Mouse (Mus musculus): ENCODE data around the gene Gfi1b. TPM values are rescaled to one million over a fixed set of nuclear protein-coding genes. Genes with fewer than 3 reads are reported as not detected.

Gene Gfi1b
- polyA plus RNA-seq, 1 experiment from 2014 or later, result 0.40 TPM

DNA sequence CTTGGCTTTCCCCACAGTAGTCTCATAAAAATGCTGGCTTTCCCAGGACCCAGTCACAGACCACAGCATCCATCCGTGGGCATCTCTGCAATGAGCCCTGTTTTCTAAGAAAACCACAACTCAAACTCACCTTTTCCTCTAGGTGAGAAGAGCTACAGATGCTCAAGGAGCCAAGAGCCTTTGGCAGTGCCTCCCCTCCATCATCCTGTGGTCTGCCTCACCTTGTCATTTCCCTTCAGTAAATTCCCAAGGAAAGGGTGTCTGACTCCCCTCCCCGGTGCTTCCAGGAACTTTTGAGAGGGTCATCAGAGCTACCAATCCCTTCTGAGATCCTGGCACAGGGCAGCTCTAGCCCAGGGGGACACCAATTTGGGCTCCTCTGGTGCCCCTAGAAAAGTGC is 671 bp downstream of the Gfi1b start:
- no peaks in the 10 kb centered on the region for H3K4me1 ChIP-seq (replicated peaks; ENCODE audit: control insufficient read depth, insufficient read depth)
- no peak for ATAC-seq (ENCODE audit: low FRiP score, low TSS enrichment)
- no peak overlapping the region for H3K4me3 ChIP-seq (ENCODE audit: low read depth, low read length)
- no peak overlapping the region for H3K27ac ChIP-seq (replicated peaks)
- 24% methylated on average over 2 of the region's 2 CpGs for WGBS
- H3K9ac ChIP-seq (ENCODE audit: low read length), result no peak overlapping the region
- H3K27me3 ChIP-seq (ENCODE audit: control insufficient read depth, insufficient read depth, low read length), result no peaks in the 10 kb centered on the region
- no peak for TF ChIP-seq EP300 (optimal IDR thresholded peaks at IDR 0.05)
- TF ChIP-seq CTCF (IDR thresholded peaks at IDR 0.05; ENCODE audit: low read depth), result no peak
- no peaks in the 10 kb centered on the region for H3K9me3 ChIP-seq (ENCODE audit: control insufficient read depth, low read length)
- DNase-seq (ENCODE audit: low spot score), result no peak
- no peaks in the 10 kb centered on the region for H3K36me3 ChIP-seq (ENCODE audit: control insufficient read depth, insufficient read depth, low read length)
- H3K4me2 ChIP-seq (replicated peaks; ENCODE audit: low read depth), result no peak overlapping the region

DNA sequence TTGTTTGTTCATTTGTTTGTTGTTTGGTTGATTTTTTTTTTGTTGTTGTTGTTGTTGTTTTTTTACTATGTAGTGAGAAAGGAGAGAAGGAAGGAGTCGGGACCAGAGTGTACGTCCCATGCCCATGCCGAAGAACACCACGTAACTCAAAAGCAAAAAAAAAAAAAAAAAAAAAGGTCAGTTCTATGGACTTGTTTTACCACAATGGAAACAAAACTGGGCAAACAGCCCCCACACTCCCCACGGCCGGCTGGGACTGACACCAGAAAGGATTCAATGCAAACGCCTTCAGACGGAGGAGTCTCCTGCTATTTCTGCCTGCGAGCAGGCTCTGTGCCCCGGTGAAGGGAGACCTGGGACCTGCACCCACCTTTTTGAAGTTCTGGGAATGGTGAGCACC is 1.3 kb downstream of the Gfi1b start:
- DNase-seq (ENCODE audit: low spot score), result no peak
- H3K27me3 ChIP-seq (ENCODE audit: control insufficient read depth, insufficient read depth, low read length), result no peaks in the 10 kb centered on the region
- H3K27ac ChIP-seq (replicated peaks), result no peak overlapping the region
- no peak overlapping the region for H3K9ac ChIP-seq (ENCODE audit: low read length)
- no peaks in the 10 kb centered on the region for H3K4me1 ChIP-seq (replicated peaks; ENCODE audit: control insufficient read depth, insufficient read depth)
- no peak for TF ChIP-seq CTCF (IDR thresholded peaks at IDR 0.05; ENCODE audit: low read depth)
- no peak for TF ChIP-seq EP300 (optimal IDR thresholded peaks at IDR 0.05)
- no peak for ATAC-seq (ENCODE audit: low FRiP score, low TSS enrichment)
- no peak overlapping the region for H3K4me2 ChIP-seq (replicated peaks; ENCODE audit: low read depth)
- 57% methylated on average over 10 of the region's 10 CpGs for WGBS
- no peak overlapping the region for H3K4me3 ChIP-seq (ENCODE audit: low read depth, low read length)
- no peaks in the 10 kb centered on the region for H3K36me3 ChIP-seq (ENCODE audit: control insufficient read depth, insufficient read depth, low read length)
- H3K9me3 ChIP-seq (ENCODE audit: control insufficient read depth, low read length), result no peaks in the 10 kb centered on the region

DNA sequence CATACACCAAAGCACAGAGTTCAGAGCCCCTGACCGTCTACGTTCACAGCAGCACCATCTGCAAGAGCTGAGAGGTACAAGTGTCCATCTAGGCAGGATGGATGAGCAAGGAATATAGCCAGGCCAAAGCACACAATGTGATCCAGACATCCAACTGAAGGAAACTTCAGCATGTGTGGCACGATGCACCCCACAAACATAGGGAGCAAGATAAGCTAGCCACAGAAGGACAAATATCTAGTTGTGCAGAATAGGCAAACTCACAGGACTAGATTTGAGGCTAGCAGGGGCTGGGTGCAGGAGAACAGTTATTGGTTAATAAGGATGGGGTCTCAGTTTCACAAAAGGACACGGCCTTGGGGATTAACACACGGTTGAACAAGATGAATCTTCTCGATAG is 2.4 kb downstream of the Gfi1b start:
- TF ChIP-seq CTCF (IDR thresholded peaks at IDR 0.05; ENCODE audit: low read depth), result no peak
- TF ChIP-seq EP300 (optimal IDR thresholded peaks at IDR 0.05), result no peak
- H3K9me3 ChIP-seq (ENCODE audit: control insufficient read depth, low read length), result no peaks in the 10 kb centered on the region

DNA sequence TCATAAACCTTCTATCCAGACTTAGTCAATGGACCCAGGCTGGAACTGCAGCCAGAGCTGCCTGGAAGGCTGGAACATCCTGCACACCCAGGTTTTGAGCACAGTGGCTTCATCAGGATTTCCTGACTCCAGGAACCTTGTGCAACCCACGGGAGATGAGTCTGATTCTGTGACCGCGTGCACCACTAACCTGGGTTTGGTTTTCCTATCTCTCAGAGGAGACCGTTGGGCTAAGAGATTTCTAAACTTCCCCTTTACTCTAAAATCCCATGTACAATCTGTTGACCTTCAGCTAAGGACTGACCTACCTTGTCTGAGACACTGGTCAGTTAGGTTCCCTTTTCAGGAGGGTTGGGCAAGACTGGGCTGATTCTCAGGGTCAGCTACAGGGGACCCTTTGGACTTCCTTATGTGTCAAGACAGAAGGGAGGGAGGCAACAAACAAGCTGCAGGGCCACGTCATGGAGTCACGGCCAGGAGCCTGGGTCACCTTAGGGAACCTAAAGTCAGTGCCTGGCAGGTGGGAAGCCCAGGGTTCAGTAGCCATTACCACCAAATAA is 2.9 kb downstream of the Gfi1b start:
- H3K4me1 ChIP-seq (replicated peaks; ENCODE audit: control insufficient read depth, insufficient read depth), result no peaks in the 10 kb centered on the region
- ATAC-seq (ENCODE audit: low FRiP score, low TSS enrichment), result no peak
- no peaks in the 10 kb centered on the region for H3K9me3 ChIP-seq (ENCODE audit: control insufficient read depth, low read length)
- TF ChIP-seq CTCF (IDR thresholded peaks at IDR 0.05; ENCODE audit: low read depth) (no peak), EP300 (optimal IDR thresholded peaks at IDR 0.05) (no peak)
- DNase-seq (ENCODE audit: low spot score), result no peak
- H3K27me3 ChIP-seq (ENCODE audit: control insufficient read depth, insufficient read depth, low read length), result no peaks in the 10 kb centered on the region
- H3K27ac ChIP-seq (replicated peaks), result no peak overlapping the region
- no peaks in the 10 kb centered on the region for H3K36me3 ChIP-seq (ENCODE audit: control insufficient read depth, insufficient read depth, low read length)
- H3K4me2 ChIP-seq (replicated peaks; ENCODE audit: low read depth), result no peak overlapping the region
- H3K4me3 ChIP-seq (ENCODE audit: low read depth, low read length), result no peak overlapping the region
- WGBS, result 76% methylated on average over 6 of the region's 6 CpGs
- H3K9ac ChIP-seq (ENCODE audit: low read length), result no peak overlapping the region

More for the DNA sequence above, 2.4 kb downstream of the Gfi1b start:
- Histone ChIP-seq H3K4me1 (replicated peaks; ENCODE audit: control insufficient read depth, insufficient read depth) (no peaks in the 10 kb centered on the region), H3K27me3 (ENCODE audit: control insufficient read depth, insufficient read depth, low read length) (no peaks in the 10 kb centered on the region), H3K36me3 (ENCODE audit: control insufficient read depth, insufficient read depth, low read length) (no peaks in the 10 kb centered on the region), H3K9ac (ENCODE audit: low read length) (no peak overlapping the region), H3K4me3 (ENCODE audit: low read depth, low read length) (no peak overlapping the region), H3K4me2 (replicated peaks; ENCODE audit: low read depth) (no peak overlapping the region), H3K27ac (replicated peaks) (no peak overlapping the region)
- WGBS, result 80% methylated on average over 6 of the region's 6 CpGs
- ATAC-seq (ENCODE audit: low FRiP score, low TSS enrichment) (no peak), DNase-seq (ENCODE audit: low spot score) (no peak)

DNA sequence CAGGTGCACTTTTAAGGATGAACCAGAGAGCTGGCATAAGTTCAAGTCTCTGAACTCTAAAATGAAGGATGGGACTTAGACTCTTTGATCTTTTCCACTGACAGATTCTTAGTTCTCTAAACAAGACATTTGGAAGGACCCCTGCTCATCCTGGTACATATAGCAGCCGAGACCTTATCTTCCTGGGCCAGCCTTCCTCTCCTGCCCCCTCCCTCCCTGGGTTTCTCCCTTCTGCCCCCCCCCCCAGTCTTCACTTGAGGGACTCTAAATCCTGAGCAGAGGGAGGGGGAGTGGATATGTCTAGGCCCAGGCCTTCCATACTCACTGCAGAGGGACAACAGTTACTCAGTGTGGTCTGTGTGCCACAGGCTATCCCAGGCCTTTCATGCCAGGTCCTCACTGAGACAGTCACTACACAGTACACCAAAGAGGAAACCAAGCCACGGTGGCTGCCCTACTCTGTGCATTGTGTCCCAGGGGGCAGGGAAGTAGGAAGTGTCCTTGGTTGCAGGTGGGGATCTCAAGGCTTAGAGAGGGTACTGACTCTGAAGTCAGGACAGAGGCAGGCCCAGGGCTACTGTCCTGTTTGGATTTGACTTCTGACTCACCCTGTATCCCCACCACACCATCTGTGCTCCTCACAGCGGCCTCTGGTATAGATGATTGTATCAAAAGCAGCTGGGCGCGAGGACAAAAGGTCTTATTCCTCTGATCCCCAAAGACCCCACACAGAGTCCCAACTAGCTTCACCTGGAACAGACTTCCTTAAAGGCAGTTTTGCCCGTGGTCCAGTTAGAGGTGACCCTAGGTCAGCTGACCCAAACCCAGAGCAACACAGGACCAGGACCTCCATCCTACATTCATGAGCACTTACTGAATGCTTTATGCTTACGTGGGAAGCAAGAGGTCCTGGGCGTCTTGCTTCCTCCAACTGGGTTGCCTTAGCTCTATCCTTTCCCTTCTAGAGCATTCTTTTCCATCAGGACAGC is 4.0 kb downstream of the Gfi1b start:
- DNase-seq (ENCODE audit: low spot score), result no peak
- Histone ChIP-seq H3K4me3 (ENCODE audit: low read depth, low read length) (no peak overlapping the region), H3K36me3 (ENCODE audit: control insufficient read depth, insufficient read depth, low read length) (no peaks in the 10 kb centered on the region), H3K4me2 (replicated peaks; ENCODE audit: low read depth) (no peak overlapping the region), H3K9me3 (ENCODE audit: control insufficient read depth, low read length) (no peaks in the 10 kb centered on the region), H3K4me1 (replicated peaks; ENCODE audit: control insufficient read depth, insufficient read depth) (no peaks in the 10 kb centered on the region), H3K27me3 (ENCODE audit: control insufficient read depth, insufficient read depth, low read length) (no peaks in the 10 kb centered on the region), H3K9ac (ENCODE audit: low read length) (no peak overlapping the region), H3K27ac (replicated peaks) (no peak overlapping the region)
- no peak for TF ChIP-seq EP300 (optimal IDR thresholded peaks at IDR 0.05)
- no peak for TF ChIP-seq CTCF (IDR thresholded peaks at IDR 0.05; ENCODE audit: low read depth)
- 72% methylated on average over 8 of the region's 8 CpGs for WGBS
- no peak for ATAC-seq (ENCODE audit: low FRiP score, low TSS enrichment)

DNA sequence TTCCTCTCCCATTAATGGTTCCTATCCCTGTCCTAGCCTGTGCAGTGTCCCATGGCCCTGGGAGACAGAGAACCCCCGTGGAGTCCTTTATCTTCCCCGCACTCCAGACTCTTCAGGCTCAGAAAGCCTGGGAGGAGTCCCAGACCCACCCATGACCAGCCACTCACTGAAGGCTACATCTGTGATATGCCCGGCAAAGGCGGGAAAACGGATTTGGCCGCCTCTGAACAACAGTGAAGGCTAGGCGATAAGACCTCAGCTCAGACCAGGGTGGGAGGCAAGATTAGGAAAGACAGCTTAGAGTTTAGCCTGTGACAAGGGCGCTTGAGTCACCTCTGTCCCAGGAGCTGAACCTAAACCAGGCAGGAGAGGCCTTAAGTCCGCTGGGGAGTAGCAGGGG is 4.9 kb downstream of the Gfi1b start:
- ATAC-seq (ENCODE audit: low FRiP score, low TSS enrichment), result no peak

More for the DNA sequence above, 4.9 kb downstream of the Gfi1b start:
- WGBS, result 71% methylated on average over 9 of the region's 9 CpGs
- no peak overlapping the region for H3K27ac ChIP-seq (replicated peaks)
- H3K36me3 ChIP-seq (ENCODE audit: control insufficient read depth, insufficient read depth, low read length), result no peaks in the 10 kb centered on the region
- H3K4me2 ChIP-seq (replicated peaks; ENCODE audit: low read depth), result no peak overlapping the region
- no peaks in the 10 kb centered on the region for H3K27me3 ChIP-seq (ENCODE audit: control insufficient read depth, insufficient read depth, low read length)
- no peak overlapping the region for H3K4me3 ChIP-seq (ENCODE audit: low read depth, low read length)
- H3K4me1 ChIP-seq (replicated peaks; ENCODE audit: control insufficient read depth, insufficient read depth), result no peaks in the 10 kb centered on the region
- no peak overlapping the region for H3K9ac ChIP-seq (ENCODE audit: low read length)
- no peak for DNase-seq (ENCODE audit: low spot score)
- no peaks in the 10 kb centered on the region for H3K9me3 ChIP-seq (ENCODE audit: control insufficient read depth, low read length)
- TF ChIP-seq EP300 (optimal IDR thresholded peaks at IDR 0.05) (no peak), CTCF (IDR thresholded peaks at IDR 0.05; ENCODE audit: low read depth) (no peak)
